Mouse (Mus musculus) testis, postnatal 14 days (tissue): ENCODE measurements around the gene Gnb4.
A peak's percentile ranks its signal among the peaks of the same experiment; 100 is the strongest.

Experiments used
- DNase-seq: peaks from one replicate; pipeline ENCODE4 v3.0.0; 2021; ENCODE audit warnings: low spot score

Gnb4 gene

GRCm38 (mm10) chr3:32614786-32615185, 1.6 kb downstream of the Gnb4 start:
- no peak for DNase-seq

DNA sequence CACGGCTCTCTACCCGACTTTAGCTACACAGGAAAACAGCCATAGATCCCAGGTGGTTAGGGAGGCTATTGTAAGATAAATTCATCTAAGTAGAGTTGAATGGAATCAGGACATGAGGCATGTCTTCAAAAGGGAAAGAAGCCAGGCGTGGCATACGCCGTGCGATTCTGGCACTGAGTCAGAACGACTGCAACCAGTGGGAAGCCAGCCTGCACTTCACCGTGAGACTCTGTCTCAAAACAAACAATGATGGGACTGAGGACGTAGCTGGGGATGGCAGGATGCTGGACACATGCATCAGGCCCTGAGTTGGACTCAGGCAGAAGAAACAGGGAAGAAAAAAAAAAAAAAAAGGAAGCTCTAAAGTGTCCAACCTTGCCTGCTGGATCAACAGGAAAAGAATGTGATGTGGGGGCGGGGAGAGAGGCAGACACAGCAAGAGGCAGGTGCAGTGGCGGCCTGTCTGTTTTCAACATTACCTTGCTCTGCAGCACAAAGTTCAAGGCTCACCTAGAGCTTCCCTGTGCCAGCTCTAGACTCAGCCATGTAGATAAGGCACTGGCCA, 4.7 kb downstream of the Gnb4 start:
- no peak for DNase-seq

- DNase-seq: peak; percentile 28
These were observed 5.8 kb downstream of the Gnb4 start for GRCm38 (mm10) chr3:32610560-32610959.

DNA sequence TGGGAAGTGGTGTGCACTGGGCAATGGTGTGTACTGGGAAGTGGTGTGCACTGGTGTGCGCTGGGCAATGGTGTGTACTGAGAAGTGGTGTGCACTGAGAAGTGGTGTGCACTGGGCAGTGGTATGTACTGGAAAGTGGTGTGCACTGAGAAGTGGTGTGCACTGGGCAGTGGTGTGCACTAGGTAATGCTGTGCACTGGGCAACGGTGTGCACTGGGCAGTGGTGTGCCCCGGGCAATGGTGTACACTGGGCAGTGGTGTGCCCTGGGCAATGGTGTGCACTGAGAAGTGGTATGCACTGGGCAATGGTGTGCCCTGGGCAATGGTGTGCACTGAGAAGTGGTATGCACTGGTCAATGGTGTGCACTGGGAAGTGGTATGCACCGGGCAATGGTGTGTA, 7.2 kb downstream of the Gnb4 start:
- no peak for DNase-seq

- no peak for DNase-seq
These were observed 15.3 kb downstream of the Gnb4 start for GRCm38 (mm10) chr3:32601055-32601454.

DNA sequence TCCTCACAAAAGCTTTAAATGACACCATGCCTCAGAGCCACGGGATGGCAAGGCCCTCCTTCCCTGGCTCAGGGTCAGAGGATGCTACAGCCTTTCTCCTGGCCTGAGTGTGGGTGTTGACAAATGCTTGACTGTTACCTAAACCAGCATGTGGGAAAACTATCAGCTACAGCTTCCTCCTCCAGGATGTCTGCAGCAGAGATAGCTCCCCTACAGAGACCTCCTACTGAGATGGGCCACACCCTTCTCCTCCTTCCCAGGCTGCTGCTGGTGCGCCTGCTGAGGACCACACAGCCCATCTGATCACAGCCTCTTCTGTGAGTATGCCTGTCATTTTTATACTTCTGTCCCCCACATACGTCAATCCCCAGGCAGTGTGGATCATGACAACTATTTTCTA, 17.1 kb downstream of the Gnb4 start:
- DNase-seq: no peak

DNA sequence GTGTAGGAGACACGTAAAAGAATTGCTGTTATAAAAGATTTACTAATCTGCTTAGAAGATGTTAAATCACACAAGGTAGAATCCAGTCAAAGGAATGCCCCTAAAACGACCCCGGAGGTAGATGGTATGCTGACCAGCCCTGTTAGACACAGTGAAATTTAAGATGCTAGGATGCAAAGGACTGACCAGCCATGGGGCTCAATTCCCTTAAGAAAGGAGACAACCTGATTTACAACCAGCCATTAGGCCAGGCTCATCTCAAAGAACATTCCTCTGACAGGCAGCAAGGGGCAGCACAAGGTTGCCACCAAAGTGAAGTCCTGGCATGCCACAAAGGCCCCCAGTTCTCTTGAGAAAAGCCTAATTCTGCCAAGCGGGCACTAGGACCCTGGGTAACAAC, 21.3 kb downstream of the Gnb4 start:
- no peak for DNase-seq

DNA sequence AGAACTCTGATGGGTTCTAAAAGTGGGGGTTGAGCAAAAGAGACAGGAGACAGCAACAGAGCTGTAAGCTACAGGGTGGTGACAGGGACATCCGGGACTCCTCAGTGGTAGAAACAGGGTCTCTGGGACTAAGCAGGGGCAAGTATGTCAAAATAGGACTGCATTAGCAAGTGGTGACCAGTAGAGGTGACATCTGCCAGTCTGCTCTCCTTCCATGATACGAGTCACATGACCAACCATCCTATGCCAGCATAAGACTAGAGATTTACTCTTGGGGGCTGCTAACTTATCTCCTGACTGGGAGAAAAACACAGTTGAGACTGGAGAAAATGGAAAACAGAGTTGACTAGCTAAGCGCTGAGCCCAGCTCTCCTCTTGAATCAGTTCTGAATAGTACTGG, 30.1 kb downstream of the Gnb4 start:
- DNase-seq: no peak

GRCm38 (mm10) chr3:32583489-32583888, 32.9 kb downstream of the Gnb4 start:
- DNase-seq: no peak

GRCm38 (mm10) chr3:32581911-32582310, 34.5 kb downstream of the Gnb4 start:
- DNase-seq: no peak

GRCm38 (mm10) chr3:32580738-32581137, 35.6 kb downstream of the Gnb4 start:
- no peak for DNase-seq

DNA sequence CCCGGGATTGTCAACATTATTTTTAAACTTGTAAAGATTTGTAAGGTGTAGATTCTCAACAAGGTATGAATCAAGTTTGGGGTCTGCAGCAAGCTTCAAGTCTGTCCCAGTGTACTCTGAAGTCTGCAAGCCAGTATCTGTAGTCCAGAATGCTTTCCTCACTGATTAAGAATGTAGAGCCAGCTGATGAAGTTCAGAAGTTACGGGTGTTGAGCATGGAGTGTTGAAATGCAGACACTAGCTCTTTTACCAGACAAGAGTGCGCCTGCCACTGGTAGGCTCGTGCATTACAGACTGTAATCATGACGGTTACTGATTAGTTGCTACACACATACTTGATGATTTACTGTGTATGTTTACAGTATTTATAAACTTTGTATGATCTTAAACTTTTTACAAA, 37.6 kb downstream of the Gnb4 start:
- DNase-seq: no peak

DNA sequence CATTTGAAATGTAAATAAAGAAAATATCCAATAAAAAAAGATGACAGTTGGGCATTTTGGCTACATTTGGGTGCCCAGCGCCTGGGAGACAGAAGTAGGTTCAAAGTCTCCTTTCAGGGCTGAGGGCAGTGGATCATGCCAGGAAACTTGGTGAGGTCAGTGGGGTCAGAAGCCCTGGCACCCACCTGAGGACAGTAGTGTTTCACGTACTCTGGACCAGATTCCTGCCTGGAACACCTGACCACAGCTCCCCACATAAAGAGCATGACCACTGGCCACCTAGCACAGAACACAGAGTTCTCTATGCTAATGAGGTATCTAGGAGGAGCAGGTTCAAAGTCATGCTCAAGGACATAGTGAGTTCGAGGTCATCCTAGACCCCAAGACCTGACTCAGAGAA, 41.2 kb downstream of the Gnb4 start:
- no peak for DNase-seq

GRCm38 (mm10) chr3:32573881-32574280, 42.5 kb downstream of the Gnb4 start:
- DNase-seq: no peak

GRCm38 (mm10) chr3:32573086-32573485, 43.3 kb downstream of the Gnb4 start:
- DNase-seq: no peak

DNA sequence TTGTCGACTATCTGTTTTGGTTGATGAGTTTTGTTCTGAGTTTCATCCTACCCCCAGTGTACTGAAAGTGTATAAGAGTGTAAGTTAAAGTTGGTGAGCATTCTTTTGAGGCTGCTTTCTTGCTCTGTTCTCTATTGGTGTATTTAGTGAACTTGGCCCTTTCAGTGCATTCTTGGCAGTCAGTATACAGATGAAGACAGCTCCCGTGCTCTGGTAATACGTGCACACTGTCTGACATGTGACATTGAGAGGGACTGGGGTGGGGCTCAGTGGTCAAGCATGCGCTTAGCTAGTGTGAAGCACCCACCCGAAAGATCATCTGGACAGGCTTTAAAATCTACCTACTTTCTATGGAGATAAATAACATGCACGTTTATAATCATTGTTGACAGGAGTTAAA, 53.0 kb downstream of the Gnb4 start:
- DNase-seq: no peak

- no peak for DNase-seq
These were observed 63.3 kb downstream of the Gnb4 start for GRCm38 (mm10) chr3:32553061-32553460.

- no peak for DNase-seq
These were observed 78.3 kb downstream of the Gnb4 start for GRCm38 (mm10) chr3:32538091-32538490.

GRCm38 (mm10) chr3:32537556-32537955, 78.8 kb downstream of the Gnb4 start:
- DNase-seq: no peak

DNA sequence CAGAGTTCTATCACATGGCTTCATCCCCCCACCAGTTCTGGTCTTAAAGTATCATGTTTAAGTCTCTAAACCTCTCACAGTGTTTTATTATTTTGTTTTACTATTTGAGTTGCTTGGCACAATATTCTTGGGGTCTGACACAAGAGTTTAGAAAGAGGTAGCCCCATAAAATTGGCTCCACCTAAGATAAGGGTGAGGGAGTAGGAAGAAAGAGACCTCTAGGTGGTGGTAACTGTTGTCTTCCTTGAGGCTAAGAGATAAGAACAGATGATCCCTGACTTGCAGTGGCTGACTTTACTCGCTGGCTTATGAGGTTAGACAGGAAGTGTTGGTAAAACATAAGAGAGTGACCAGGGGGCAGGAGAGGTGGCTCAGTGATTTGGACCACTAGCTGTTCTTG, 80.7 kb downstream of the Gnb4 start:
- no peak for DNase-seq
